Mouse (Mus musculus) large intestine, adult 2 months (tissue): ENCODE results near the gene Mrpl38. TPM values are rescaled to one million over a fixed set of nuclear protein-coding genes. Genes with fewer than 3 reads are reported as not detected.

Experiments
- DNase-seq: peaks from one replicate; pipeline ENCODE4 v3.0.0-alpha.2; 2012; ENCODE audit warnings: low read depth, low spot score
- WGBS: fragments of 180-500 bp; shearing (Covaris S2); methylation state at CpG from one replicate; pipeline ENCODE4 v1.1.7; 2018; 5-methylcytosine and 5-hydroxymethylcytosine counted together
- polyA plus RNA-seq: library from polyadenylated mRNA; depleted of rRNA; stranded (reverse); fragments of >200 nt; gene quantifications from 2 replicates; pipeline ENCODE4 v1.2.3, GENCODE M21; 2012

The Mrpl38 gene
- polyA plus RNA-seq, 1 experiment, result 61.2 TPM

- no peak for DNase-seq
These were observed 20.8 kb downstream of the Mrpl38 start for GRCm38 (mm10) chr11:116117819-116118218.

GRCm38 (mm10) chr11:116117241-116117640, 21.4 kb downstream of the Mrpl38 start:
- no peak for DNase-seq
- 82% methylated on average over 12 of the region's 12 CpGs for WGBS

GRCm38 (mm10) chr11:116111611-116112203, 27.0 kb downstream of the Mrpl38 start:
- DNase-seq, result no peak
- 92% methylated on average over 19 of the region's 19 CpGs for WGBS

GRCm38 (mm10) chr11:116111067-116111466, 27.6 kb downstream of the Mrpl38 start:
- no peak for DNase-seq
- 86% methylated on average over 4 of the region's 4 CpGs for WGBS

- DNase-seq, result no peak
- WGBS, result 41% methylated on average over 10 of the region's 10 CpGs
These were observed 28.1 kb downstream of the Mrpl38 start for GRCm38 (mm10) chr11:116110540-116110939.

- DNase-seq, result no peak
- 3% methylated on average over 35 of the region's 35 CpGs for WGBS
These were observed 28.5 kb downstream of the Mrpl38 start for GRCm38 (mm10) chr11:116110131-116110530.

GRCm38 (mm10) chr11:116109441-116110081, 29.1 kb downstream of the Mrpl38 start:
- no peak for DNase-seq
- WGBS, result under 1% methylated on average over 70 of the region's 70 CpGs

GRCm38 (mm10) chr11:116108464-116109137, 30.1 kb downstream of the Mrpl38 start:
- DNase-seq, result no peak
- 5% methylated on average over 23 of the region's 23 CpGs for WGBS

GRCm38 (mm10) chr11:116107777-116108285, 30.8 kb downstream of the Mrpl38 start:
- no peak for DNase-seq
- WGBS, result 23% methylated on average over 19 of the region's 19 CpGs

GRCm38 (mm10) chr11:116106963-116107776, 31.5 kb downstream of the Mrpl38 start:
- WGBS, result 54% methylated on average over 14 of the region's 14 CpGs
- no peak for DNase-seq

- DNase-seq, result no peak
These were observed 32.3 kb downstream of the Mrpl38 start for GRCm38 (mm10) chr11:116106154-116106962.

GRCm38 (mm10) chr11:116105065-116105464, 33.6 kb downstream of the Mrpl38 start:
- WGBS, result 96% methylated on average over 2 of the region's 2 CpGs
- no peak for DNase-seq

More at GRCm38 (mm10) chr11:116106154-116106962, 32.3 kb downstream of the Mrpl38 start:
- 69% methylated on average over 32 of the region's 32 CpGs for WGBS

GRCm38 (mm10) chr11:116104006-116104646, 34.5 kb downstream of the Mrpl38 start:
- WGBS, result 11% methylated on average over 14 of the region's 14 CpGs
- no peak for DNase-seq

- 30% methylated on average over 12 of the region's 12 CpGs for WGBS
- DNase-seq, result no peak
These were observed 35.1 kb downstream of the Mrpl38 start for GRCm38 (mm10) chr11:116103572-116103971.

- WGBS, result 58% methylated on average over 3 of the region's 4 CpGs
- DNase-seq, result no peak
These were observed 36.2 kb downstream of the Mrpl38 start for GRCm38 (mm10) chr11:116102472-116102871.

GRCm38 (mm10) chr11:116101931-116102381, 36.7 kb downstream of the Mrpl38 start:
- WGBS, result 49% methylated on average over 11 of the region's 11 CpGs
- DNase-seq, result no peak

- WGBS, result 80% methylated on average over 7 of the region's 7 CpGs
- no peak for DNase-seq
These were observed 37.8 kb downstream of the Mrpl38 start for GRCm38 (mm10) chr11:116100839-116101238.

- DNase-seq, result no peak
- 19% methylated on average over 6 of the region's 6 CpGs for WGBS
These were observed 38.3 kb downstream of the Mrpl38 start for GRCm38 (mm10) chr11:116100385-116100784.

- no peak for DNase-seq
- WGBS, result 86% methylated on average over 6 of the region's 6 CpGs
These were observed 39.2 kb downstream of the Mrpl38 start for GRCm38 (mm10) chr11:116099462-116099861.
